Mouse (Mus musculus) c-Kit-negative CD71-positive TER-119-positive erythroid progenitor cells, embryonic 14.5 days (primary cell): ENCODE measurements at regions not wholly inside any gene's neighbourhood (a gene's known extent, or its start where the extent isn't known, plus 50 kb on each side); places are given as distances from the start of the nearest gene placed in this dataset.

ENCODE experiments used
- DNase-seq: peaks from one replicate; pipeline ENCODE4 v3.0.0-alpha.2; 2013; ENCODE audit warnings: low read depth, low spot score

DNA sequence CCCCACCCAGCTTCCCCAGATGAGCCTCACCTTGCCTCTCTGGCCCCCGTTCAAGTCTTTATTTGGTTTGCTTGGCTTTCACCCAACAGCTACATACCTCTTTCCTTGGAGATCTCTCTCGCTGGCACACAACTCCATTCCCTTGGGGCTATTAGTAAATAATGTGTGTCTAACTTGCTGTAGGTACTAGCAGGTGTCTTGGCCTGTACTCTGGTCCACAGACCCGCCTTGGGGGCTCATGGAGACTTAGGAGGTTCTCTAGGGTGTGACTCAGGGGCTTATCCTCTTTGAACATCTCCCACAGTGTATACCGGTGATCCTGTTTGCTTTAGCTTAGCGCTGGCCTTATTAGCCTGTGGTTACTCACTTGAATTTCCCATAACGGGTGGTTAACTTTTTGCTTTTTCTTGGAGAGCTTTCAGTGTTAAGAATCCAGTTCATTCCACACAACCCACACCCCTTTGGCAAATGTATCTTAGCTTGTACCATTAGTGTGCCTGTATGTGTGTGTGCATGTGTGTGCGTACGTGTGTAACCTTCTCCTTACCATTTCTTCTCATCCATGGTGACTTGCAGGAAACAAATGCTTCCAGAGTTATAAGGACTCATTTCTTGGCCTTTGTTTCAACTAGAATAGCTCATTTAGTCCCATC lies 67.3 kb upstream of the Map4k3 start:
- no peak for DNase-seq

DNA sequence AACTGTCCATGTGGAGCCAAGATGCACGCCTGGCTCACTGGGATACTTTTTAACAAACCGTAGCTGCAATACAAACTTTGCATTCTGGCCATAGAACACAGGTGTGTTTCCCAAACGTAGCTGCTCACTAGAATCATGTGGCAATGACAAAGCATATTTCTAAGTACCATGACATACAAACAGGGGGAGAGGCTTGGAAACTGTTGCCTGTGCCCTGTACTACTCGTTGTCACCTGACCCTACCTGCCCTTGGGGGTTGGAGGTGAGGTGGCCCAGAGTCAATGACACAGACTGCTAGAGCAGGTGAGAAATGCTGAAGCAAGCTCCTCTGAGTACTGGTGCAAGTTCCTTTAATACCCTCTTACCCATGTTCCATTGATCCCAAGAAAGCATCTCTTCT lies 64.3 kb upstream of the Map4k3 start:
- DNase-seq = no peak

DNA sequence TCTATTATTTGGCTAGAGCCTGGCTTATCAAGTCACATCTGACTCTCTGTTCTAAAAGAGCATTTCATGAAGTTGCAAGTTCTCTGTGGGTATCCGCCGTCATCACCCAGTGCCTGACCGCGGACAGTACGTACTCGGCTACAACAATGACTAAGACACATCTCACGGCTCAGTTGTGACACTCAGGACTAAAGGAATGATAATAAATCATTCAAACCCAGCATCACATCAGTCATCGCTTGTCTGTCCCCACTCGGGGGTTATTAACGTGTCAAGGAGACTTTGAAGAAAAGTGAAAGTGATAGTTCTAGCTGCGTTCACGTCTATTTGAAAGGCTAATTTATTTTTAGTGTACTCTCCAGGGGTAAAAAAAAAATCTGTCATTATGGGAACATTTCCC lies 61.4 kb upstream of the Map4k3 start:
- no peak for DNase-seq

DNA sequence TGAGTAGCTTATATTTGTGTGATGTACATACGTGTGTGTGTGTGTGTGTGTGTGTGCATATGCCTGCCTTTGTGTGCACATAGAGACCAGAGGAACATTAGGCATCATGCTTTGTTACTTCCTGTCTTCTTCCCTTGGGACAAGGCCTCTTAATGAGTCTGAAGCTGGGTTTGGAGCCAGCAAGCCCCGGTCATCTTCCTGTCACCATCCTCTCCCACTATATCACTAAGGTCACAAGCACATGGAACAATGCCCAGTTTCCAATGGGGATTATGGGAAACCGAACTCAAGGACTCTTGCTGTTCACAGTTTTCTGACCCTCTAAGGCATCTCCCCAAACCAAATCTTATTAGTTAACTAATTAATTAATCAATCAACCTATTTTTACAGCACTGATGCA lies 60.7 kb upstream of the Map4k3 start:
- no peak for DNase-seq

DNA sequence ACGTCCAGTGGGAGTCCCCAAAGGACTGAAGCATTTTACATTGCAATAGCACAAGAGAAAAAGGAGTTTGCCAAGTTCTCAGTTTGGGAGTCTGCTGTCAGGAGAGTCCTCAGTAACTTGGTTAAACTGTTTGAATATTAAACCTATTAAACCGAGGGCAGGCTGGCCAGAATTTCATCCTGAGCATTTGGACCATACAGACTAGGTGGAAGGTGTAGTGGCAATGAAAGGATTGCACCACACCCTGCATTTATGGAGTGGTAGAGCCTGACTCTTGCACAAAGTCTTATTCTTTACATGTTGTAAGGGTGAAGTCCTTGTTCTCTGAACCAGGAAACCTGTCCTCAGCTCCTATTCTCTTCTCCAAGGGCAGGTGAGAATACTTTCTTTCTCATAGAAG lies 58.6 kb upstream of the Map4k3 start:
- DNase-seq = no peak

DNA sequence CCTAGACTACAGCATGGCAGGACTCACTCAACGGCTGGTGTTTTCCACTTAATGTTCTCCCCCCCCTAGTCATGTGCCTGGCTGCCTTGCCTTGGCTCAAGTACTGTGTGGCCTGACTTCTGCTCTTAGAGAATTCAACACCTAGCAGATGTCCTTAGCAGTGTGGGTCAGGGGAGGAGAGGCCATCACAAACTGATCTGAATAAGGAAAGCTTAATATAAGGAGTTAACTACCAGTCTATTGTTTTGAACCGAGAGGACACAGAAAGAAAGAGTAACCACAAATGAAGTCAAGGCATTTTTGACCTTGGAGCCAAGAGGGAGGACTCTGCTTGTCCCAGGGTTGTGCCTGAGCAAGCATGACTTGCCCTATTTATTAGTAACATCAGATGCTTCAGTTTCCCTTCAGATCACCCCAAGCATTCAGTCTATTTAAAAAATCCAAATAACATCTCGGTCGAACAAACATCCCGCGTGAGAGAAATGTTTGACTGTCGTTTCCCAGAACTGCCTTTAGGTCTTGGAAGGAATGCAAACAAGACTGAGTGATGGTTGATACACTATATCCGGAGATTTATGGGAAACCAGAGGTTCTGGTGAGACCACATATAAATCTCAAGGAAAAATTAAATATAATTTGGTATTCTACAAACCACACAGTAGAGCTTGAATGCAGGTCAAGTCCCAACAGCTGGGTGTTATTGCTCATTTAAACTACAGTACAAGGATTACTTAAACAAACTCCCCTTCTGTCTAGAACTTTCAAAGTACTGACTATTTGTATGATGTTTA lies 58.0 kb upstream of the Map4k3 start:
- DNase-seq = no peak

DNA sequence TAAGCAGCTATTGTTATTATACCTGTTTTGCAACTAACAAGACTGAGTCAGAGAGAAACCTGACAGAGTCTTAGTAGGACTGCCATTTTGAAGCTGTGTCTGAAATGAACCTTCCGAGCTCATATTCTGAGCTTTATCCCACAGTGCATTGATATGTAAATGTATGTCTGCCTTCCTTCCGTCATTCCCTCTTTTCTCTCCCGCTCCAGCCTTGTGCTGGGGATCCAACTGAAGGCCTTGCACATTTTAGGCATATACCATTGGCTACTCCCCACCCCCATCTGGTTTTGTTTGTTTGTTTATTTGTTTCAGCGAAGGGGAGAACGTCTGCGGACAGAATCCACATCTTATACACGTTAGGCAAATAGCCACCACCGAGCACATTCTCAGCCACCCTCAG lies 57.2 kb upstream of the Map4k3 start:
- DNase-seq = no peak

DNA sequence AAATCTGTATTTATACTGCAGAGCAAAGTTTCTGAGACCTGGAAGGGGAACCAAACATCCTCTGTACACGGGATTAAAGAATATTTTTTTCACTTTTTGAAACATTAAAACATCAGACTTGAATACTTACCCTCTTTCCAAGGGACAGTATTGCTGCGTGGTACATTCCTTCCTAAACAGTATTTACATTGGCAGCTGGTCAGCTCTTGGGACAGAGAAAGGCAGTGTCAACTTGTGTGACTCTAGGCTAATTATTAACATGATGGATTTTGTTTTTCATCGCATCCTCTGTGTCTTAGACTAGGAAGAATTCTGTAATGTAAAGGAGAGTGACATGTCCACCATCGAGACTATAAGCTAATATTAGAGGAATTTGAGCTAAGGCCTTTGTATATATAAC lies 56.8 kb upstream of the Map4k3 start:
- DNase-seq = no peak

DNA sequence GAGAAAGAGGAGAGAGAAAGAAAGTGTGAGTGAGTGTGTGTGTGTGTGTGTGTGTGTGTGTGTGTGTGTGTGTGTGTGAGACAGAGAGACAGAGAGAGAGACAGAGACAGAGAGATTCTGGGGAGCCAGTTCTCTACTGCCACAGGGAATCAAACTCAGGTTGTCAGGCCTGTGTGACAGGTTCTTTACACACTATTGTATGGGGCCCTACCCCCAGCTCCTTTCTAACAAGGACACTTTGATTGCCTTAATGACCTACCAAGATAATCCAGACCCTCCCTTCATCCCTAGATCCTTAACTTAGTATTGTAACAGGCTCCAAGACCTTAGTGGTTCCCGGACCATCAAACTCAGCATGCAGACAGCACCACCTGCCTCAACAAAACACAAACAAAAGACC lies 53.9 kb upstream of the Map4k3 start:
- DNase-seq = no peak

DNA sequence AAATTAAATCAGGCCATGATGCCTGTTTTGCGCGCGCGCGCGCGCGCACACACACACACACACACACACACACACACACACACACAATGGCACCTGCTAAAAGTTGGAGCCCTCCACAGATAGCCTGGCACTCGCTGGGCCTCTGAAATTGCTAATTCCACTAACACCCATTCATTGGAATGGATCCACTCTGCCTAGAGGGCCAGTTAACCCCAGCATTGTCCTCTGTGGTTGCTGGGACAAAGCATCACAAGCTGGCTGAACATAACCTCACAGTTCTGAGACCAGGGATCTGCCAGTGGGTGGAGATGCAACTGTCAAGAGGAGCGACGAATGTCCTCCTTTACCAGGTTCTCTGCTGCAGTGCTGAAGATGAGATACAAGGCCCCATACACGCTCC lies 53.3 kb upstream of the Map4k3 start:
- no peak for DNase-seq

DNA sequence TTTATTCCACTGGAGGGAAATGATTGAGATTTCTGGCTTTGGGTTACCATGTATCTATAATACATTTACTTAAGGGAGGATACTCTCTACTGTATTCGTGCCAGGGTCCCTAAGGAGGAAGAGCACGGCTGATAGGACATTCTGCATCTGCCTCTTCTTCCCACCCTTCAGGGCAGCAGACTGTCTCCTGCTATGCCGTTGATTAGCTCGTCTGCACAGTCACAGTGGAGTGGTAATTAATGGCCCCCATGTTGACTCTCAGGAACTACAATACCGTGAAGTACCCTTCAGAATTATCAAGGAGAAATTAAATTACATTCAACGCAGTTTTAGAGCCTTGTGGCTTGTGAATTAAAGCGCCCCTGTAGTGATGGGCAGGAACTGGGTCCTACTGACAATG lies 52.0 kb upstream of the Map4k3 start:
- no peak for DNase-seq

DNA sequence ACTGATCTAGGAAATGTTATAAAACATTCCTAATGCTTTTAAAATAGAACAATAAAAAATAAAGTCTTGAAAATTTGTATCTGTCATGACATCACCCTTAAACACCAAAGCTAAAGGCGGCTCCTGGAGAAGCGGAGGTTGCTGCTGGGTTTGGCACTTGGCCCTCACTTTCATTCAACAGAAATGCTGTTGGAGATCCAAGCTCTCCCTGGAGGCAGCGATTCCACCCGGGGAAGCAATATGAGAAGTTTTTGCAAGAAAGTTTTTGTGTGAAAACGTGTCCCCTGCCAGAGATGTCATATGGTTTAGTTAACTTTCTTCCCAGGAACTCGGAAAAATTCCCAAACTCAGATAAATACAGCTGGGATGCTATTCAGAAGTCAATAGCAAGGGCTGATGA lies 51.5 kb upstream of the Map4k3 start:
- no peak for DNase-seq
